Mouse (Mus musculus): ENCODE data around the gene Slc1a7.

DNA sequence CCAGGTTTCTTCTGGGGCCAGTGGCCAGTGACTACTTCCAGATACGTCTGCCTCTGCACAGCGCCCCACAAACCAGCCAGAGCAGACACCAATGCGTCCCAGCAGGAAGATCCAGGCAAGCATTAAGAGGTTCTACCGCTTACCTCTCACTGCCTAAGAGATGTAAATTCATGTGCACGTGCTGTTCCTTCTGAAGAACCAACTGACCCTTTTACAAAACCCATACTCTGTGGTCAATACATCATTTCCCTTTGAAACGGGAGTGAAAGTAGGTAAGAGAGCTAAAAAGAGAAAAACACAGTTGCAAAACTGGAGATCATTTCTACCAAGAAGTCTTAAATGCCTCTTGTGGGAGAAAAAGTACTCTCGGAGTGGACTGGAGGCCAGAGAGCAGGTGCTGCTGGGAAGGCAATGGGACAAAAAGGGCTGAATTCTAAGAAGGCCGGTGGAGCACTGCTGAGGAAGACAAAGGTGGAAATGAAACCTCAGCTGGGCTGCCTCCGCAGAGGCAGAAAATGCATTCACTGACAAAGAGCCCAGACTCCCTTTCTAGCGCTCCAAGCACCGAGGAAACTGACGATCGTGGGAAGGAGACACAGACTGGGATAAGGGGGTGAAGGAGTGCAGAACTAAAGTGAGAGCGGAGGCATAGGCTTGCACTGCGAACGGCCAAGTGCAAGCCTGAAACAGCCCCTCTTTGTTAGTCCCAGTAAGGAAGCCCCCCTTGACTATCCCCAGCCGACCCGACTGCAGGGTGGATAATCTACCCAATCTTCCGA, 91.7 kb downstream of the Slc1a7 start:
- TF ChIP-seq CTCF (conservative IDR thresholded peaks at IDR 0.05; ENCODE audit: insufficient read depth, insufficient read length, low read depth, low read length) (no peak), POLR2A (IDR thresholded peaks at IDR 0.05; ENCODE audit: low read depth, low read length) (no peak)
